In the genomic region with DNA sequence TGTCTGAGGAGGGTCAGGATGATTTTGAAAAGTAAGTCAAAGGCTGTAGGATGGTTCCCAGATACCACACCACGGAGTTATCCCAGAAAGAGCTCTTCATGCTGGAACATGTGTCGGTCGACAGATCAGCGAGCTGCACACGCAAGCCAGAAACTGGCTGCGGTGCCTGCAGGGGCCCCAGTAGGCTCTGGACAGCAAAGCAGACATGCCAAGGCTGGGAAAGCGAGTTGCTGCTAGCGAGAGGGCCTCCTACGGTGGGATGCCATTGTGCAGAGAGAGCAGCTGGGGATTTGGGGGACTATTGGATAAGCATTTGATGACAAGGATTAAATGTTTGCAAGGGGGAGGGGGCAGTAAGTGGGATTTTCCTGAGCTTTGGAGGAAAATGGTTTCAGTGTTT, we compare ENCODE assay signal across 11 mouse cellular contexts.
DNase-seq lines count a peak whose midpoint lies in the region; ATAC-seq and TF ChIP-seq lines count a peak whose summit lies in the region.
"Had no signal": no experiment of that assay in that cellular context is flagged by ENCODE, and none has a peak within 500 bp of the region (broad histone marks: within the 10 kb centered on the region; RNA-seq: fewer than 3 reads in every experiment).

No protein-coding gene starts in this region.

- H3K4me1 ChIP-seq in forebrain, embryonic 11.5 days (replicated peaks; ENCODE audit: control insufficient read depth, insufficient read depth, low read length), result peaks cover 2% of the 10 kb centered on the region; the same call in 1 of the 2 replicates
- H3K4me1 ChIP-seq in limb, embryonic 13.5 days, result peaks cover 28% of the 10 kb centered on the region
- H3K4me1 ChIP-seq in lung, adult 2 months (ENCODE audit: control insufficient read depth, insufficient read depth, low read length), result no peaks in the 10 kb centered on the region

- peak overlapping the region; percentile 33; the same call in 1 of the 2 replicates for H3K9ac ChIP-seq in forebrain, embryonic 11.5 days (ENCODE audit: low read length)
- H3K9ac ChIP-seq in limb, embryonic 13.5 days, result 0 out of 2 replicates have a peak overlapping the region, but pooled peaks have one; percentile 31

- H3K4me2 ChIP-seq in forebrain, embryonic 11.5 days (ENCODE audit: low read depth, low read length, severe bottlenecking), result peak overlapping the region; percentile 32
- H3K4me2 ChIP-seq in limb, embryonic 13.5 days (replicated peaks), result no peak overlapping the region

- peak; percentile 60; the same call in 1 of the 2 replicates for ATAC-seq in forebrain, embryonic 11.5 days (replicated peaks; ENCODE audit: low FRiP score)
- no peak for ATAC-seq in limb, embryonic 13.5 days (ENCODE audit: low FRiP score, low read depth)
- no peak for ATAC-seq in megakaryocyte, adult 5-6 weeks (ENCODE audit: poor library complexity, severe bottlenecking)

- intact Hi-C loops in left cerebral cortex, postnatal 4 days (cut with DNase I), result no loop called here

- no peak overlapping the region for H3K4me3 ChIP-seq in forebrain, embryonic 11.5 days (ENCODE audit: low read depth, low read length)
- H3K4me3 ChIP-seq in limb, embryonic 13.5 days, result no peak overlapping the region
- no peak overlapping the region for H3K4me3 ChIP-seq in lung, adult 2 months (replicated peaks; ENCODE audit: extremely low read depth, low read depth, low read length)
- H3K4me3 ChIP-seq: erythroblast, embryonic 14.5 days had no signal

- TF ChIP-seq POLR2A in lung, adult 2 months (IDR thresholded peaks at IDR 0.05; ENCODE audit: borderline replicate concordance, extremely low read depth, low read depth, low read length), result no peak

- H3K36me3 ChIP-seq in forebrain, embryonic 11.5 days (ENCODE audit: control insufficient read depth, insufficient read depth, low read length), result no peaks in the 10 kb centered on the region
- no peaks in the 10 kb centered on the region for H3K36me3 ChIP-seq in limb, embryonic 13.5 days

- WGBS in forebrain, embryonic 11.5 days, result 3% methylated on average over 9 of the region's 9 CpGs
- WGBS in limb, embryonic 13.5 days, result 16% methylated on average over 9 of the region's 9 CpGs
- 55% methylated on average over 9 of the region's 9 CpGs for WGBS in lung, adult 2 months

- TF ChIP-seq CTCF in lung, adult 2 months (IDR thresholded peaks at IDR 0.05; ENCODE audit: insufficient read depth, low read length), result no peak

- no peaks in the 10 kb centered on the region for H3K27me3 ChIP-seq in forebrain, embryonic 11.5 days (ENCODE audit: control insufficient read depth, insufficient read depth, low read length)
- H3K27me3 ChIP-seq in limb, embryonic 13.5 days, result 0 out of 2 replicates have a peak, but pooled peaks cover 5% of the 10 kb centered on the region

- peak; percentile 61 for DNase-seq in left cerebral cortex, postnatal 4 days
- DNase-seq in left cerebral cortex, adult 18-20 months (ENCODE audit: low spot score in 2 of 2), result no peak
- DNase-seq in forebrain, embryonic 11.5 days (ENCODE audit: low spot score), result peak; percentile 71
- peak; percentile 14 for DNase-seq in retina, postnatal 7 days (ENCODE audit: low read depth, low spot score)
- DNase-seq in lung, adult 2 months, result no peak
- DNase-seq: cerebellum, adult 11 months; kidney, postnatal 10 days; spleen, adult 18-20 months had no signal

- H3K9me3 ChIP-seq in forebrain, embryonic 11.5 days (ENCODE audit: control insufficient read depth, low read length), result no peaks in the 10 kb centered on the region
- no peaks in the 10 kb centered on the region for H3K9me3 ChIP-seq in limb, embryonic 13.5 days

- H3K27ac ChIP-seq in forebrain, embryonic 11.5 days (ENCODE audit: low read depth, low read length), result peak overlapping the region; percentile 58; the same call in 1 of the 2 replicates
- peak overlapping the region; percentile 44; the same call in 1 of the 2 replicates for H3K27ac ChIP-seq in limb, embryonic 13.5 days

Comparison
In these comparisons a context has a peak if more than half of its experiments do, and no peak if none do; other contexts are left out.
1. DNase-seq: peak in left cerebral cortex, postnatal 4 days (single experiment), forebrain, embryonic 11.5 days (single experiment) and retina, postnatal 7 days (single experiment); none in left cerebral cortex, adult 18-20 months (0 of 2) and lung, adult 2 months (single experiment).